Mouse (Mus musculus): ENCODE measurements around the gene Ppil4.

The Ppil4 gene

GRCm38 (mm10) chr10:7821981-7822380, 29.3 kb downstream of the Ppil4 start:
- no peak for DNase-seq (ENCODE audit: extremely low read depth, insufficient read length, low spot score)

- no peak for DNase-seq (ENCODE audit: extremely low read depth, insufficient read length, low spot score)
These were observed 32.1 kb downstream of the Ppil4 start for GRCm38 (mm10) chr10:7824663-7825280.

- DNase-seq (ENCODE audit: extremely low read depth, insufficient read length, low spot score): no peak
These were observed 32.6 kb downstream of the Ppil4 start for GRCm38 (mm10) chr10:7825281-7825665.

- no peak for DNase-seq (ENCODE audit: extremely low read depth, insufficient read length, low spot score)
These were observed 33.4 kb downstream of the Ppil4 start for GRCm38 (mm10) chr10:7826106-7826505.

- no peak for DNase-seq (ENCODE audit: extremely low read depth, insufficient read length, low spot score)
These were observed 39.5 kb downstream of the Ppil4 start, which contains the start of gene Zc3h12d for GRCm38 (mm10) chr10:7832171-7832676. Zc3h12d (plus strand) TSS chr10:7832470.

- DNase-seq (ENCODE audit: extremely low read depth, insufficient read length, low spot score): no peak
These were observed 40.9 kb downstream of the Ppil4 start for GRCm38 (mm10) chr10:7833377-7834165.

GRCm38 (mm10) chr10:7834671-7835225, 42.1 kb downstream of the Ppil4 start:
- DNase-seq (ENCODE audit: extremely low read depth, insufficient read length, low spot score): no peak

- no peak for DNase-seq (ENCODE audit: extremely low read depth, insufficient read length, low spot score)
These were observed 44.2 kb downstream of the Ppil4 start for GRCm38 (mm10) chr10:7836902-7837301.

GRCm38 (mm10) chr10:7837446-7837845, 44.8 kb downstream of the Ppil4 start:
- DNase-seq (ENCODE audit: extremely low read depth, insufficient read length, low spot score): no peak

GRCm38 (mm10) chr10:7838036-7838435, 45.3 kb downstream of the Ppil4 start:
- DNase-seq (ENCODE audit: extremely low read depth, insufficient read length, low spot score): no peak

GRCm38 (mm10) chr10:7838874-7839421, 46.3 kb downstream of the Ppil4 start:
- no peak for DNase-seq (ENCODE audit: extremely low read depth, insufficient read length, low spot score)

GRCm38 (mm10) chr10:7839551-7840352, 47.1 kb downstream of the Ppil4 start:
- peak; percentile 81 for DNase-seq (ENCODE audit: extremely low read depth, insufficient read length, low spot score)

- DNase-seq (ENCODE audit: extremely low read depth, insufficient read length, low spot score): no peak
These were observed 47.7 kb downstream of the Ppil4 start for GRCm38 (mm10) chr10:7840353-7840733.

- DNase-seq (ENCODE audit: extremely low read depth, insufficient read length, low spot score): no peak
These were observed 48.1 kb downstream of the Ppil4 start for GRCm38 (mm10) chr10:7840785-7841184.

GRCm38 (mm10) chr10:7841571-7842080, 48.9 kb downstream of the Ppil4 start:
- DNase-seq (ENCODE audit: extremely low read depth, insufficient read length, low spot score): peak; percentile 78

- DNase-seq (ENCODE audit: extremely low read depth, insufficient read length, low spot score): no peak
These were observed 50.5 kb downstream of the Ppil4 start for GRCm38 (mm10) chr10:7843181-7843580.

- DNase-seq (ENCODE audit: extremely low read depth, insufficient read length, low spot score): no peak
These were observed 51.5 kb downstream of the Ppil4 start for GRCm38 (mm10) chr10:7844161-7844560.

- DNase-seq (ENCODE audit: extremely low read depth, insufficient read length, low spot score): no peak
These were observed 52.4 kb downstream of the Ppil4 start for GRCm38 (mm10) chr10:7845136-7845535.

- DNase-seq (ENCODE audit: extremely low read depth, insufficient read length, low spot score): no peak
These were observed 53.3 kb downstream of the Ppil4 start for GRCm38 (mm10) chr10:7845991-7846390.

- no peak for DNase-seq (ENCODE audit: extremely low read depth, insufficient read length, low spot score)
These were observed 54.5 kb downstream of the Ppil4 start for GRCm38 (mm10) chr10:7847166-7847605.

All from 3134 (cell line).